Mouse (Mus musculus): ENCODE data around the gene Cd79b.

Cd79b gene

DNA sequence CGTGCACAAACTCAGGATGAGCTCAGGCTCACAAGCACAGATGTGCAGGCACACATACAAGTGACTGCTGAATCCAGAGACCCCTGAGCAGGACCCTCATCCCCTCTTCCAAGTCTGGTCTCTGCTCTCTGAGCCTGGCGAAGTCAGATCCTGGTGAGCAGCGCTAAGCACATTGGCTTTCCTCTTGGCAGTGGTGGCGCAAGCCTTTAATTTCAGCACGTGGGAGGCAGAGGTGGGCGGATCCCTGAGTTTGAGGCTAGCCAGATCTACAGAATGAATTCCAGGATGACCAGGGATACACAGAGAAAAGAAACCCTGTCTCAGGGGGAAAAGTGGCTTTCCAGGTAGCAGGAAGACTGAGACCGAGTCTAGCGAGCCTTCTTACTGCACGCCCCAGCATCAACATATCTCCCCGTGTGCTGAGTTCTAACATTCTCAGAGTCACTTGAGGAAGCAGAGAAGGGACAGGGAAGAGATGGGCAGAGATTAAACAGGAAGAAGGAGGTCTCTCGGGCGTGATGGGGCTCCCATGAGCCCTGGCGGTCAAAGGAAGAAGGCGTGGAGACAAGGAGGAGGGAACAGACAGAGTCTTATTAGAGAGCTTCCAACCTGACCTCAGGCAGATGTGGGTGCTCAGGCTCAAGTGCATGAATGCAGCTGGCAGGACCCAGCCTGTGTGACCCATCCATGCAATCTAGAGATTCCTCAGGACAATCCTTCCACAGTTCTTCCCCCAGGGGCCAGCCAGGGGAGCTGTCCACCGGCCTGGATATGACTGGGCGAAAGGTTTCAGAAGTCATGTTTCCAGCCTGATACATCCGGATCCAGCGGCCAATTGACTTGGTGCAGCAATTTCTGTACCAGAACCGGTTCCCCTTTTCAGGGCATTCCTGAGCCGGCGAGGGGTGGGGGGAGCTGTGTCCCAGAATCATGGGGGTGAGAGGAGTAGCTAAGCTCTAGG lies 4.1 kb upstream of the Cd79b start:
- no peak for DNase-seq (ENCODE audit: low spot score in 2 of 2)

DNA sequence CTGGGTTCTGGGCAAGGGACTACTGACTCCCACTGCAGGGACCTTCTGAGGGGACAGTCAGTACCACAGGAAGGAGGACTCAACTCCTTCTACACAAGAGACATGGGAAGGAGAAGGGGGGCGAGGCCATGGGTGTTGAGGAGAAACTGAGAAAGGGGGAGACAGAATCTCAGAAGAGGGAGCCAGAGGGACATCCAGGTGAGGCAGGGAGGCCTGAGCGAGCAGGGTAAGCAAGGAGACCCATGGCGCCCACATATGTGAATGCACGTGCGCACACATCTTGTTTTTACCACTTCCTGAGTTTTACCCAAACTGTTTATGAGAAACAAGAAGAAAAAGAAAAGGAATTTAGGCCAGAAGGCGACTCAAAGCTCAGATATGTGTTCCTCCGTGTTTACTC lies 3.2 kb upstream of the Cd79b start:
- DNase-seq (ENCODE audit: low spot score in 2 of 2): no peak

DNA sequence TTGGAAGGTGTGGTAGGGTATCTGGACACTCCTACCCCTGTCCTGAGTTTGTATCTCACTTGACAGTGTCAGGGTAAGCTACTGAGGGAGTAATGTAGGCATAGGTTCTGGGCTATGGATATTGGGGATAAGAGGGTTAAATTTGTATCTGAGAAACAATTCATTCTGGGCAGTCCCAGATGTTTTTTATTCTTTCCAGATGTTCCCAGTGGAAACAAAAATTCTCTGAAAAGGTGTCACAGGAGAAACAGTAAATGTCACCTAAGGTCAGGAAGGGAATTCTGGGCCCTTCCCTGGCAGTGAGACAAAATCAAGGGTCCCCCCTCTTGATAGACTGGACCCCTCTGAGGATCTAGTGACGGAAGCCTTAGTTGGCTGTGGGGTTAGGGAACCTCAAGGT lies 1.9 kb upstream of the Cd79b start:
- DNase-seq (ENCODE audit: low spot score in 2 of 2): no peak

DNA sequence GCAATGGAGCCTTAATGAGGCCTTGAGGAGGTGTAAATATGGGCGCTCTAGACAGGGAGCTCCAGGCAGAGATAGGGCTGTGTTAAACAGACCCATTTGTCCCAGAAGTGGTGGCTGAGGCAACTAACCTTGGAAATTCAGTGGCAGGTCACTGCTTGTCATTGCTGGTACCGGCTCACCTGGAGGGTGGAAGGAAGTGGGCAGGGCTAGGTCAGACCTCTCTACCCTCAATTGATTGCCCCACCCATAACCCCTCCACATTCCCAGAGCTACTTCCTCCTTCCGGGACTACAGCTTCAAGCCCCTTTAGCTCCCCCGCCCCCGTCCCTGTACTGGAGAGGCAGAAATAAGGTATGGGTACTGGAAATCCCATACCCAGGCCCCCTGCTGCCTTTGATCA lies 1.0 kb downstream of the Cd79b start:
- no peak for DNase-seq (ENCODE audit: low spot score in 2 of 2)

DNA sequence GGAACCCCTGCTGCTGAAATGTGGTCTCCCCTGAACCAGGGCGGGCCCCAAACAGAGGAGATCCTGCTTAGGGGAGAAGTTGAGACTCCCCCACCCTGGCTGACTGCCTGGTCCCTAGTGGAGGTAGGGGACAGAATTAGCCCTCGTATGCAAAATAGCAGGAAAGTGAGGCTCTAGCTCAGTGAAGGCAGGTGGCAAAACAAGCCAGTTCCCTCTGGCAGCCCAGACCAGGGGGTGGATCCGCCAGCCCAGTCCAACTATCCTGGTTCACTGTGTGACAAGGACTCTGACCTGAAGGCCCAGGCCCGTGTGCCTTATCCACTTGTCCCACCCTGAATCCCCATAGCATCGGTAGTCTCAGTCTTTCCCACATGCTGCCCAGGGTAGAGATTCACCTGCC lies 4.4 kb downstream of the Cd79b start:
- DNase-seq (ENCODE audit: low spot score in 2 of 2): no peak

DNA sequence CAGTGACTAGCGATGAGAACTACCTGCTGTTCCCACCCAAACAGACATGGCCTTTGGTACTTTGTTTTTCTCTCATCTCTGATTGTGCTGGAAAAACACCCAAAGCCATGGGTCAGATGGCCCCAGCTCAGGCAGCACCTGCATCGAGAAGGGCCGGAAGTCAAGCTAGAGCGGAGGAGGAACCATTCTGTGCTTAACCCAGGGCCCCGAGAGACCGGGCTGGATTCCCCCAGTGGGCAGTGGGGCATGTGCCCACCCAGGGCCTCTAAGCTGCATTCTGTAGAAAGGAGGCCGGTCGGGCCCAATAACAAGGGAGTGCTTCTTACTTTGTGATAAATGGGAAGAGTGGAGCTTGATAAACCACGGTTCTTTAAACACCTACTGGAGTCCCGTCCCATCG lies 6.4 kb downstream of the Cd79b start:
- DNase-seq (ENCODE audit: low spot score in 2 of 2): no peak

DNA sequence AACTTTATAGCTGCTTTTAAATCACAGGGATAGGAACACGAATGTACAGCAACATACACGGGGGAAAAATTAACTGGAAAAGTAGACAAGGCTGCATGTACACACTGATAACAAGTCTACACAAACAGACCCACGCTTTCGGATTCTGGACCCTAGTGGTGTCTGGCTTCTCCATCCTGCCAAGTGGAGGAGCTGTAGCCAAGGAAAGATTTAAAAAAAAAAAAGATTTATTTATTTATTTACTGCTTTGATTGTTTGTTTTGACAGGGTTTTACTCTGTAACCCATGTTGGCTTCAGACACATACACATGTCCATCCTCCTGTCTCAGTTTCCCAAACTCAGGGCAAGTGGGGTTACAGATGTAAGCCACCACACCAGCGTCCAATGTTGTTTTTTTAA lies 7.1 kb downstream of the Cd79b start:
- no peak for DNase-seq (ENCODE audit: low spot score in 2 of 2)

DNA sequence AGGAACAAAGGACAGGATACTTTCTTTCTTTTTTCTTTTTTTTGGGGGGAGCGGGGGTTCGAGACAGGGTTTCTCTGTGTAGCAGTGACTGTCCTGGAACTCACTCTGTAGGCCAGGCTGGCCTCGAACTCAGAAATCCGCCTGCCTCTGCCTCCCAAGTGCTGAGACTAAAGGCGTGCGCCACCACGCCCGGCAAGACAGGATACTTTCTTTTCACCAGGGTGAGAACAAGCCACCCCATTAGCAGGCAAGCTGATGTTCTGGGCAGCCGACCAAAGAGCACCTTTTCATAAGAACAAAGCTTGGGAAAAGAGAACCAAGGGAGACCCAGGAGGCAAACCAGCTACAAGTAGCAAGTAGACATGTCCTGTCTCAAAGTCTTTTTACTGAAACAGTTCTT lies 7.8 kb downstream of the Cd79b start:
- DNase-seq (ENCODE audit: low spot score in 2 of 2): no peak

DNA sequence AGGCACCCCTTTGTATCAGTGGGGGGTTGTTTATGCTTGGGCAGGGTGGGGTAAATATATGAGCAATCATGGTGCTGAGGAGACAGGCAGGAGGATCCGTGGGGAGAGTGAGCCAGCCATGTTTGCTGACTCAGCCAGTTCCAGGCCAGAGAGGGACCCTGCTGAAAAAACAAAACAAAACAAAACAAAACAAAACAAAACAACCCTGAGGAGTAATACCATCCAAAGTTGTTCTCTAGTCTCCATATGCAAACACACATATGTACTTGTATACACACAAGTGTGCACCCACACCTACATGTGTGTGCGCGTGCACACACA lies 8.5 kb downstream of the Cd79b start:
- DNase-seq (ENCODE audit: low spot score in 2 of 2): no peak

DNA sequence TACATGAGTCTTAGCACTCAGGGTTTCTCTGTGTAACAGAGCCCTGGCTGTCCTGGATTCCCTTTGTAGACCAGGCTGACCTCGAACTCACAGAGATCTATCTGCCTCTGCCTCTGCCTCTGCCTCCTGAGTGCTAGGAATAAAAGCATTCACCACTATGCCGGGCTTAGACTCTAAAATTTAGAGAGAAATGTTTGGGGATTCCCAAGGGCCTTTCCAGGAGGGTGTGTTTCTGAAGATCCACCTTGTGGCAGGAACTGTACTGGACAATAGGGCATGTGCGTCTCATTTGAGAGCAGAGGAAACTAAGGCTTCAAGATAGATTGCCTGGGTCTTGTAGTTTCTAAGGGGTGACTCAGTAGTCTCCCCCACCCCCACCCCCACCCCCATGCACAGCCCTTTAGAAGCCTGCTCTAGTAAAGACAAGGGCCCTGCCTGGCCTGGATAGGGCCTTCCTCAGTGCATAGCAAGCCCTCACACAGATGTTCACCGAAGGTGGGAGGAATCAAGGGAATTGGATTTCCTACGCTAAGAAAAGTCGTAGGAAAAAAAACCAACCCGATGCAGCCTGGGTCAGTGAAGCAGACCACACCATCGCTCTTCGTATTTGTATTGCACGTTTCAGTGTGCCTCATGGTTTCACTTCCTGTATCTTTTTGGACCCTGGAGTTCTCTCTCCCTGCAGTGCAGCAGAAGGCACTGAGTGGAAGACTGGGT lies 9.1 kb downstream of the Cd79b start:
- no peak for DNase-seq (ENCODE audit: low spot score in 2 of 2)

DNA sequence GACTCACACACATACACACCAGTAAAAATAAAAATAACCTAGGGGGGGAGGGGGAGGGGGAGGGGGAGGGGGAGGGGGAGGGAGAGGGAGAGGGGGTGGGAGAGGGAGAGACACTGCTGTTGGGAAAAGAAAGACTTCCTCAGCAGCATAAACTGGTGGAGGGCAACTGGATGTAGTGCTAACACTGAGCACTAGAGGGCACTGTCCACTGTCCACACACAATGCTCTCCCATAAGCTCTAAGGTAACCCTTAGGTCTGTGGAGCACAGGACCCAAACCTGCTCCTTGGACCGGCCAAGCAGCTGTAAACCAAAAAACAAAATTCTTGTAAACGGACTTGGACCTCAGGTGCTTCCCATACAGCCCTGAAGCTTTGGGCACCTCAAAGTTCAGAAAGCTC lies 11.9 kb downstream of the Cd79b start:
- DNase-seq (ENCODE audit: low spot score in 2 of 2): no peak

DNA sequence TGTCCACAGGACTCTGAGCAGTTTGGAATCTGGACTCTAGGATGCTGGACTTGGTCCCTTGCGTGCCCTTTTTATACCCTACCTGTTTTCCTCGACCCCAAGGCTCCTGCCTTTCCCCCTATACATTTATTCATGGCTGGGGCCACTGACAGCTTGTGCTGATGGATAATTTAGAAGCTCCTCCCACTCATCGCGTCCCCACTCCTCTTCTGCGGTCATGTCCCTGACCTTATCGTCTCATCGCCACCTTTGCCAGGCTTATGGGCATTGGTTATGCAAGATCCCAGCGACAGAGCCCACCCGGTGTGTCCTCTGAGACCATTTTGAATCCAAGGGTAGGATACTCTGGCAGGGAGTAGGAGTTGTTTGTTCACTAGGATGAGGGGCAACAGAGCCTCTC lies 12.8 kb downstream of the Cd79b start, which contains the start of gene Gh:
Gh (minus strand) TSS at position 101 of the 400 bp plus-strand sequence.
- no peak for DNase-seq (ENCODE audit: low spot score in 2 of 2)

DNA sequence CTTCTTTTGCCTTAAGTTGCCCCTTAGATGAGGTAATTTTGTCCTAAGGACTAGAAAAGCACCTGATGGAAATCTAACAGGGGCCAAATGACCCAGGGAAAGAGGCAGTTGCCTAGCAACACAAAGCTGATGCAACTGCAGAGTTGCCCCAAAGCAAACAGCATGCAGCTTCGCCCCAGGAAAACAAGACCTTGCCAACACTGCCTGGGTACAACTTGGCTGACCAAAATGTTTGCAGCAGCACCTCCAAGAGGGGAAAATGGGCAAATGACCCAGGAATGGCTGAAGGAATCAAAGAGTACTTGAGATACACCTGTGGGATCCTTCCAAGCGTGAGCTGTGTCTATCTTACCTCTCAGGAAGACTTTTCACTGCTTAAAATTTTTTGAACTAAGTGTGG lies 22.7 kb downstream of the Cd79b start:
- no peak for DNase-seq (ENCODE audit: low spot score in 2 of 2)

DNA sequence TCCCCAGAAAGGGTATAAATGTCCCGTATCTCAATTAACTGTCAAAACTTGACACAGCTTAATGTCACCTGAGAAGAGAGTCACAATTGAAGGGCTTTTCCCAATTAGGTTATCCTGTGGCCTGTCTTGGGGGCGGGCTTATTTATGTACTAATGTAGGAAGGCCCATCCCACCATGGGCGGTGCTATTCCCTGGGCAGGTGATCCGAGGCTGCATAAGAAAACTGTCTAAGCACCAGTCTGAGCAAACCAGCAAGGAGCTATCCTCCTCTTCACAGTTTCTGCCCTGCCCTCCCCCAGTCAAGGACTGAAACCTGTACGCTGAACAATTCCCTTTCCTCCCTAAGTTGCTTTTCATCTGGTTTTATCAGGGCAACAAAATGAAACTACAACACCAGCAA lies 24.2 kb downstream of the Cd79b start:
- DNase-seq (ENCODE audit: low spot score in 2 of 2): no peak

DNA sequence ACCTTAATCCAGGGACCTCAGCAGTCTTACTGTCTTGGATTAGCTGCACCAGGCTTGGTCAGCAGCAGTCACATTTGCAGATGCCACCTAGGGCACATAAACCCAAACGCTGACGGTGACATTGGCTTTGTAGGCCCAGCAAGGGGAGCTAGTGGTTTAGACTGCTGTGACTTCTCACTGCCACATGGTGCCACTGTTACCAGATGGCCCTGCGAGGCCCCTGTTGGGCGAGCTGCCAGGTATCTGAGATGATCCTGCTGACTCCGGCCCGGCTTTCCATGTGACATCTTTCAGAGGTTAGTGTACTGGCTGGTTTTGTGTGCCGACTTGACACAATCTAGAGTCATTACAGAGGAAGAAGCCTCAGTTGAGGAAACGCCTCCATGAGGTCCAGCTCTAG lies 25.2 kb downstream of the Cd79b start:
- no peak for DNase-seq (ENCODE audit: low spot score in 2 of 2)

DNA sequence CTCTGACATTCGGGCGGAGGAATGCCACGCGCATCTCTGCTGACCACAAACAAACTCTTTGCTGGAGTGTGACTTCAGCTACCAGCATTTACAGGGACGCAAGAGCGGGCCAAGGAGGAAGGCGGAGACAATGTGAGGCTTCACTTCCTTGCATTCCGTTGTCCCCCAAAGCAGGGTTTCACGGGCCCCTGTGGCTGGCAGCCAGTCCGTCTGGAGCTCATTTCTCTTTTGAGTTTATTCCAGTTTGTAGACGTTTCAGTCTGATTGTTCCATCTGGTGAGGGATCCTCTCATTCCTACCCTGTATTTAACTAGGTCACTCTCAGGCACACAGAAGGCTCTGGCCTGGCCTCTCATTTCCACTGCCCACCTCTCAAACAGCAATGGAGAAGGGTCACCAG lies 27.6 kb downstream of the Cd79b start:
- peak in 1 of 2 experiments; percentile 53 for DNase-seq (ENCODE audit: low spot score in 2 of 2)

DNA sequence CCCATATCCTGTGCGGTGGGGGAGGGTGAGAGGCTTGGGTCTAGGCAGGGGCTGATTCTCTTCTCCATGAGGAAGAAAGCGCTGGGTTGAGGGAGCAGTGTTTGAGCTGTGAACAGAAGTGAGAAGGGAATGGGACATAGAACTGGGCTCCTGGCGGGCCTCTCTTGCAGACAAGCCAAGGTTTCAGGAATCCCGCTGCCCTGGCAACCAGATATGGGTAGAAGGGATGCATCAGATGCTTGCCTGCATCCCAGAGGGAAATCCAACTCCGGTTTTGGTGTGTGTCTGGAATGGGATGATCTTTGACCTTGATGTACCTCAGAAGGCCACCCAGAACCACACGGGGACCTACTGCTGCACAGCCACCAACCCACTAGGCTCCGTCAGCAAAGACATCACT lies 28.4 kb downstream of the Cd79b start:
- DNase-seq (ENCODE audit: low spot score in 2 of 2): peak in 1 of 2 experiments; percentile 19

DNA sequence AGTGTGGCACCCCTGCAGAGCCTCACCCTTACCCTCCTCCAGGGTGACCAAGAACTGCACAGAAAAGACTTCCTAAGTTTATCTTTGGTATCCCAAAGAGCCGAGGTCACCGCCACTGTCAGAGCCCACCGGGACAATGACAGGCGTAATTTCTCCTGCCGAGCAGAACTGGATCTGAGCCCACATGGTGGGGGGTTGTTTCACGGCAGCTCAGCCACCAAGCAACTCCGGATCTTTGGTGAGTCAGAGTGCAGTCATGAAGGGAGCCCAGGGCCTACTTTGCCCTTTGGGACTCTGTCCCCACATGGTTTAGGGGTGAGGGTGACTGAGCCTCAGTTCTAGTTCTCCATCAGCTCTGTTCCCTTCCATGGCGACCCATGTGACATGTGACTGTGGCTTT lies 30.4 kb downstream of the Cd79b start:
- DNase-seq (ENCODE audit: low spot score in 2 of 2): no peak

DNA sequence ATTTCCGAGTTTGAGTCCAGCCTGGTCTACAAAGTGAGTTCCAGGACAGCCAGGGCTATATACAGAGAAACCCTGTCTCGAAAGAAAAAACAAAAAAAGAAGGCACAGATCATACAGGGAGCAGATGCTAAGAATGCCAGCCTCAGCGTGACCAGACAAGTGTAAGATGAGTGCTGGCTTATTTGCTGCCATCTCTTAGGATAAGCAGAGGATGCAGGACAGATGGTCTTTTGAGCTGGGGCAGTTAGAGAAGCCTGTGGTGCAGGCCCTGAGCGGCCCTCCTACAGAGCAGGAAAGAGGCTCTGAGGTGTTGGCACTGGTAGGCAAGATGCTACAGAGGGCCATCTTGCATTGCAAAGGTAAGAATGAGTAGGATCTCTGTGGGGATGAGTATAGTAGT lies 31.2 kb downstream of the Cd79b start:
- no peak for DNase-seq (ENCODE audit: low spot score in 2 of 2)

DNA sequence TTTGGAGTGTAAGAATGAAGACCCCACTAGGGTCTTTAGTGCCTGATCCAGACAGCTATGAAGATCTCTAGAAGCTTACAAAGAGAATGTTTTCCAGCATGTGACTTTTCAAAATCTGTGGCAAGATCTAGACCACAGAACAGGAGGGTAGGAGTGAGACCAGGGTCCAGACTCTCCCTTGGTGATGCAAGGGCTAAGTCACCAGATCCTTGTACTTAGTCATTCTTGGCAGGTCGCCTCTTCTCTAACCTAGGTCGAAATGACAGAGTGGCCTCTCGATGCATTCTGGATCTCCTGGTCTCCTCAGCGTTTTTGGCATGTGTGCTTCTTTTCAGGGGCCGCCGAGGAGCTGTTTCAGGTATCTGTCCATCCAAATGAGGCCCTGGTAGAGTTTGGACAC lies 32.1 kb downstream of the Cd79b start:
- DNase-seq (ENCODE audit: low spot score in 2 of 2): no peak

DNA sequence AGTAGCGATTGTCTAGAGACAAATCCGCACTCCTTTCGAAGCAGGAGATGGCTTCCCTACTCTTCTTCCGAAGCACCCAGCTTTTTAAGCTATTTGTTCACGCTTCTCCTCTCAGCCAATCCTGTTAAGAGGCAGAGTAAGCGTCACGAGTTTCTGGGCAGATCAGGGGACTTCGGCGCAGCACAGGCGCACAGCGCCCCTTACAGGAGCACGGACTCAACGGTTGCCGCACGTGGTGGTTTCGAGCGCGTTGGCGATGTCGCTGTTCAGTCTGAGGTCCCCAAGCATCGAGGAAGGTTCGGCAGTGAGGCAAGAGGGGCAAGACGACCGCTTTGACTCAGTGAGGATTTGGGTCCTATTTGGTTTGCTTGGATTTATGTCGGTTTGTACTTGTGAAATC lies 38.1 kb downstream of the Cd79b start, which contains the start of gene Tcam1:
Tcam1 (plus strand) TSS at position 219 of the 400 bp plus-strand sequence.
- DNase-seq (ENCODE audit: low spot score in 2 of 2): peak; percentile 93 to 95

DNA sequence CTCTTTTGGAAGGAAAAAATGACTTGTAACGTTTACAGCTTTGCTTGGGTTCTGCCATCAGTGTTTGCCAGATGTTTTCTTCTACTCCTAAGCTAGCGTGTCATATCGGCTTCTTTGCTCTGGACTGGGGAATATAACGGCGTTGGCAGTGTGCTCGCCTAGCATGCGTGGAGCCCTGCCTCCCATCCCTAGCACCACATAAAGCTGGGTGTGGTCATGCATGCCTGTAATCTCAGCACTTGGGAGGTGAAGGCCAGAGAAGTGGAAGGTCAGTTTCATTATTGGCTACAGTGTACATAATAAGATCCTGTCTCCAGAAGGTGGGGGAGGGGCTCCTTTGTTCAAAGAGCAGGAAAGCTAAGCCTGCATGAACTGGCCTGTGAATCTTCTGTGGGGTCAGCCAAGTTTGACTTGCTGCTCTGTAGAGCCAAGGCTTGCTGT lies 39.6 kb downstream of the Cd79b start:
- DNase-seq (ENCODE audit: low spot score in 2 of 2): no peak

DNA sequence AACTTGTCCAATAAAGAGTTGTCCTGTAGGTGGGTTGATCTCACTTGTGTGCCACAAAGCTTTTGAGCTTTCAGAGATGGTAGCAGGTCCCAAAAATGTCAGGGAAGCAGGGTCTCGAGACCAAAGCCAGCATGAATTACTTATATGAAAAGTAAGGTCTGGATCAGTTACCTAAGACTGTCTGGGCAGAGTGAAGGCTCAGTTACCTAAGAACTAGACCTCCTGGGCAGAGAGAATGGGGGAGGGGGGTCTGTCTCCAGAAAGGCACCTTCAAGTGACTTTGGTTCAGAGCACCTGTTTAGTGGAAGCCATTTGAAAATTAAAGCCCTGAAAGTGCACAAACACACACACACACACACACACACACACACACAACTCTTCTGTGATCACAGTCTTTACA lies 40.2 kb downstream of the Cd79b start:
- DNase-seq (ENCODE audit: low spot score in 2 of 2): peak in 1 of 2 experiments; percentile 25
